Mouse (Mus musculus): ENCODE data around the gene Aftph.

GRCm38 (mm10) chr11:20679396-20679795 is 62.0 kb downstream of the Aftph start:
- TF ChIP-seq CTCF (IDR thresholded peaks at IDR 0.05; ENCODE audit: insufficient read depth, low read depth, low read length) (no peak), POLR2A (IDR thresholded peaks at IDR 0.05; ENCODE audit: insufficient read depth, low read depth, low read length) (no peak)
